Mouse (Mus musculus) intestine, postnatal 0 days (tissue): ENCODE measurements at regions not wholly inside any gene's neighbourhood (a gene's known extent, or its start where the extent isn't known, plus 50 kb on each side); places are given as distances from the start of the nearest gene placed in this dataset.
"Not testable (repeated sequence)": the region's sequence is repeated elsewhere in the genome, so short reads cannot be mapped to it uniquely, and the experiment has no call there.

Experiments
- ATAC-seq: fragments of 200-750 bp; cut with Nextera tagmentation; 2 replicates; pipeline ENCODE4 v1.8.0; 2017; ENCODE audit warnings: mild to moderate bottlenecking, moderate TSS enrichment, moderate library complexity
- H3K27ac ChIP-seq: fragments of 300-500 bp; sonication (generic); 2 replicates; pipeline ENCODE4 v1.5.1; 2014; ENCODE audit warnings: mild to moderate bottlenecking, low read depth, low read length, moderate library complexity
- H3K27me3 ChIP-seq: fragments of 300-500 bp; sonication (generic); replicated peaks from 2 replicates; pipeline ENCODE4 v1.6.1; 2014; ENCODE audit warnings: low read length, mixed read lengths; ENCODE audit not compliant: control insufficient read depth, insufficient read depth
- H3K36me3 ChIP-seq: fragments of 300-500 bp; sonication (generic); 2 replicates; pipeline ENCODE4 v1.6.1; 2014; ENCODE audit warnings: mild to moderate bottlenecking, moderate library complexity; ENCODE audit not compliant: control insufficient read depth, insufficient read depth
- H3K4me1 ChIP-seq: fragments of 300-500 bp; sonication (generic); replicated peaks from 2 replicates; pipeline ENCODE4 v1.6.1; 2014; ENCODE audit warnings: antibody characterized with exemption, low read length, mixed read lengths; ENCODE audit not compliant: control insufficient read depth, insufficient read depth
- H3K4me2 ChIP-seq: fragments of 300-500 bp; sonication (generic); replicated peaks from 2 replicates; pipeline ENCODE4 v1.6.1; 2014; ENCODE audit warnings: low read depth, mild to moderate bottlenecking, moderate library complexity
- H3K4me3 ChIP-seq: fragments of 300-500 bp; sonication (generic); 2 replicates; pipeline ENCODE4 v1.5.1; 2014; ENCODE audit warnings: low read depth, low read length
- H3K9ac ChIP-seq: fragments of 300-500 bp; sonication (generic); 2 replicates; pipeline ENCODE4 v1.6.1; 2014; ENCODE audit warnings: mild to moderate bottlenecking, low read depth, low read length
- H3K9me3 ChIP-seq: fragments of 300-500 bp; sonication (generic); 2 replicates; pipeline ENCODE4 v1.6.1; 2016; ENCODE audit warnings: mixed run types; ENCODE audit not compliant: control insufficient read depth
- WGBS: fragments of 180-500 bp; shearing (Covaris S2); extraction: QIAGEN DNeasy Blood & Tissue Kit; methylation state at CpG from one replicate; pipeline ENCODE4 v1.1.7; 2014; 5-methylcytosine and 5-hydroxymethylcytosine counted together

- not testable (repeated sequence) for H3K4me2 ChIP-seq, H3K9ac ChIP-seq, H3K9me3 ChIP-seq, H3K27ac ChIP-seq, H3K27me3 ChIP-seq, ATAC-seq, H3K4me1 ChIP-seq, H3K4me3 ChIP-seq, H3K36me3 ChIP-seq
- WGBS: 77% methylated on average over 6 of the region's 6 CpGs
Measured at GRCm38 (mm10) chr4:3260061-3260460, 74.9 kb upstream of the Vmn1r3 start.

GRCm38 (mm10) chr4:3252606-3253281, 67.6 kb upstream of the Vmn1r3 start:
- not testable (repeated sequence) for ATAC-seq, H3K27me3 ChIP-seq, H3K9ac ChIP-seq, H3K27ac ChIP-seq, H3K36me3 ChIP-seq, H3K4me2 ChIP-seq, H3K4me3 ChIP-seq, H3K9me3 ChIP-seq, H3K4me1 ChIP-seq
- WGBS: 90% methylated on average over 21 of the region's 21 CpGs

GRCm38 (mm10) chr4:3250258-3250657, 65.1 kb upstream of the Vmn1r3 start:
- not testable (repeated sequence) for H3K27me3 ChIP-seq, H3K4me3 ChIP-seq, H3K4me1 ChIP-seq, H3K27ac ChIP-seq, H3K9ac ChIP-seq, H3K4me2 ChIP-seq, H3K9me3 ChIP-seq, H3K36me3 ChIP-seq, ATAC-seq
- WGBS: 55% methylated on average over 4 of the region's 4 CpGs

GRCm38 (mm10) chr4:3242011-3242410, 56.9 kb upstream of the Vmn1r3 start:
- H3K27ac ChIP-seq, H3K9me3 ChIP-seq, H3K36me3 ChIP-seq, H3K4me3 ChIP-seq, H3K27me3 ChIP-seq, H3K4me2 ChIP-seq, H3K4me1 ChIP-seq, H3K9ac ChIP-seq, ATAC-seq: not testable (repeated sequence)
- WGBS: 80% methylated on average over 6 of the region's 6 CpGs

GRCm38 (mm10) chr4:3241351-3241750, 56.2 kb upstream of the Vmn1r3 start:
- H3K4me2 ChIP-seq, ATAC-seq: not testable (repeated sequence)

GRCm38 (mm10) chr4:3238493-3238892, 53.3 kb upstream of the Vmn1r3 start:
- ATAC-seq, H3K9ac ChIP-seq, H3K9me3 ChIP-seq, H3K4me1 ChIP-seq, H3K36me3 ChIP-seq, H3K4me2 ChIP-seq, H3K27me3 ChIP-seq, H3K4me3 ChIP-seq, H3K27ac ChIP-seq: not testable (repeated sequence)
- 67% methylated on average over 6 of the region's 6 CpGs for WGBS

More at GRCm38 (mm10) chr4:3241351-3241750, 56.2 kb upstream of the Vmn1r3 start:
- H3K4me1 ChIP-seq, H3K27me3 ChIP-seq, H3K4me3 ChIP-seq, H3K9ac ChIP-seq, H3K9me3 ChIP-seq, H3K36me3 ChIP-seq, H3K27ac ChIP-seq: not testable (repeated sequence)
- WGBS: 77% methylated on average over 4 of the region's 4 CpGs

GRCm38 (mm10) chr4:3236148-3236779, 51.1 kb upstream of the Vmn1r3 start:
- H3K27ac ChIP-seq, H3K4me2 ChIP-seq, H3K9ac ChIP-seq, H3K9me3 ChIP-seq, H3K4me3 ChIP-seq, H3K36me3 ChIP-seq, H3K27me3 ChIP-seq, H3K4me1 ChIP-seq: not testable (repeated sequence)
- 0 out of 2 replicates have a peak, but pooled peaks have one; percentile 16 for ATAC-seq
- WGBS: 28% methylated on average over 2 of the region's 2 CpGs
